Mouse (Mus musculus): ENCODE measurements around the gene Fads1. TPM values are rescaled to one million over a fixed set of nuclear protein-coding genes. Genes with fewer than 3 reads are reported as not detected.

Gene Fads1
- 14.6 TPM for total RNA-seq (2023)

DNA sequence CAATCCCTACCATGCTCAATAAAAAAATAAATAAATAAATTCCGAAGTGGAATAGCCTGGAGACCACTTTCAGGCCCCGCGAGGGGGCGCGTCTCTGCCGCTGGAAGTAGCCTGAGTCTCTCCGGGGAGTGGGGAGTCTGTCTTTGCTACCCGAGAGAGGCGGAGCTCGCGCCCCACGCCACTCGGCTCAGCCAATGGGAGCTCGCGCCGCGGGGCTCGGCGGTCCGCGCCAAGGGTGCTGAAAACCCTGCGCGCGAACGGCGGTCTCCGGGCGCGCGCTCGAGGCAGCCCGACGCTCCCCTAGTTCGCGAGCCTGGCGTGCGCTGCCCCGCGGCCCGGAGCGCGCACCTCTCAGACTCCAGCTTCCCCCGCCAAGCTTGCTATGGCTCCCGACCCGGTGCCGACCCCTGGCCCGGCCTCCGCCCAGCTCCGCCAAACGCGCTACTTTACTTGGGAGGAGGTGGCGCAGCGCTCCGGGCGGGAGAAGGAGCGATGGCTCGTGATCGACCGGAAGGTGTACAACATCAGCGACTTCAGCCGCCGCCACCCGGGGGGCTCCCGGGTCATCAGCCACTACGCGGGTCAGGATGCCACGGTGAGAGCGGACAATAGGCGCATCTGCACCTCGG, at the start of gene Fads1:
TSS of gene Fads1 (plus strand) at position 219 of the 629 bp plus-strand sequence.

DNA sequence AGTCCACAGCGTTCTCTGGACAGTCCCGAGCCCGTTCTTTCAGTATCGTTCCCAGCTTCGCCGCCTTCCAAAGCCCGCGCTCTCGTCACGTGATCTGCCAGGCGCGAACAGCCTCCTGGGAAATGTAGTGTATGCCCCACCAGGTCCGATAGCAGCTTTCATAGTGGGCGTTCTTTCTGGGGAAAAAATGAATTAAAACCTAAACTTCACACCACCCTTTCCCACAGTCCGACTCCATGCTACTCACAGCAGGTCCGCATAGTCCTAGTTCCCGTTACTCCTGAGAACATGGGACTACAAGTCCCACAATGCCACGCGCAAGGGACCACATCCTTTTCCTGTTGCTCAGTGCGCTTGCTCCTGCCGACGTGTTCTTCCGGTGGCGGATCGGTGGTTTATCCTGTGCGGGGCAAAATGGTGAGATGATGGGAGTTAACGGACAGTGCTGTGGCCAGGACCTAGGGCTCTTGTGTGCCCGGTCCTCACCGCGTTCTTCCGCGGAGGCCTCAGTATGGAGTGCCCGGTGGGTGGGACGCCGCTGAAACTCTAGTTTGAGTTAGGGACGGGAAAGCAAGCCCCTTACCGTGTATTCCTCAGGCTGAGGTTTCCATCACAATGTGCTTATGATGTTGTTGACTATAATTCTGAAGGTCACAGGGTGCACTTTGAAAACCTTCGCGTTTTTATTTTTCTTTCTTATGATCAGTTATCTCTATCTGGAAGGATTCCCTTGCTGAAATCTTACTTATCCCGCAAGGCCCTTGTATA, 21.3 kb downstream of the Fads1 start, which contains the start of the genes Tmem258 and Fen1:
TSS of gene Tmem258 (plus strand) at position 167 of the 768 bp plus-strand sequence.
TSS of gene Fen1 (minus strand) at position 322 of the 768 bp plus-strand sequence.

DNA sequence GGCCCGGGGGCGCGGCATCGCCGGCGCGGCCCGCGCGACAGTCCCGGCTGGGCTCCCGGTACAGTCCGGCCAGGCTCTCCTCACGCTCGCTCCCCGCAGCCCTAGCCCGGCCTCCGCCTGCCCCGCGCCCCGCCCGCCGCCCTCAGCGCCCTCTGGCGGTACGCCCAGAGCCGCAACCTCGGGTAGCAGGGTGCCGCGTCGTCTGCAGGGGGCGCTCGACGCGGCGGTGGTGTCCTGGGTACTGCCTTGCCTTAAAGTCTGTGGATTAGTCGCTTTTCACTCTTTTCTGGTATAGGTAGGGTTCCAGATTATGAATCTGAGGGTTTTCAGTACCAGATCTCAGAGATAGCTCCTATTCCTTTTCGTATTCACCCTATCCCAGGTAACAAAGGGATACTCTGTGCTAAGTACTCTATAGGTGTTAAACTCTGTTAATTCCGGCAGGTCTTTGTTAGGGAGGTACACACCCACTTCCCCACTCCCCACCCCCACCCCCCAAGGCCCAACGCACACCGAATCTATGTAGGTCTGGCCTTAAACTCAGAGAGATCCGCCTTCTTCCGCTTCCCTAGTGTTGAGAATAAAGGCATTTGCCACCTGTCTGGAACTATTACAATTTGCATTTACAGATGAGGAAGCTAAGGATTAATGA, 58.1 kb downstream of the Fads1 start, which contains the start of gene Myrf:
TSS of gene Myrf (minus strand) at position 95 of the 652 bp plus-strand sequence.

Other genes starting within 250 kb of the Fads1 start
- gene Fth1, start 202.3 kb upstream of the Fads1 start, total RNA-seq (2023): 1,062 TPM
- not detected for gene Best1, start 181.3 kb upstream of the Fads1 start, total RNA-seq (2023)
- gene Rab3il1, start 181.2 kb upstream of the Fads1 start, total RNA-seq (2023): 1.5 TPM
- gene Fads3, start 141.3 kb upstream of the Fads1 start, total RNA-seq (2023): 2.5 TPM
- 0.83 TPM for gene Fads2, start 81.1 kb upstream of the Fads1 start, total RNA-seq (2023)
- 102 TPM for gene Tmem258, start 21.1 kb downstream of the Fads1 start, total RNA-seq (2023)
- gene Fen1, start 21.3 kb downstream of the Fads1 start, total RNA-seq (2023): 18.4 TPM
- gene Myrf, start 57.9 kb downstream of the Fads1 start, total RNA-seq (2023): 1.6 TPM
- gene Dagla, start 122.0 kb downstream of the Fads1 start, total RNA-seq (2023): not detected
- not detected for gene Syt7, start 206.2 kb downstream of the Fads1 start, total RNA-seq (2023)

Data from CD4-positive naive resting alpha-beta T cell, adult 57 days (primary cell).